Mouse (Mus musculus) cerebellum, postnatal 25 days (tissue): ENCODE results near the gene Dctn3.

Source experiments
- DNase-seq, 2 experiments: peaks; one replicate each; pipeline ENCODE4 v3.0.0; 2021; ENCODE audit warnings: mixed read lengths in 2 of 2

The Dctn3 gene

GRCm38 (mm10) chr4:41670836-41671235 is 52.1 kb downstream of the Dctn3 start:
- no peak for DNase-seq

GRCm38 (mm10) chr4:41666646-41667045 is 56.3 kb downstream of the Dctn3 start:
- DNase-seq: no peak

GRCm38 (mm10) chr4:41665009-41665675 is 57.8 kb downstream of the Dctn3 start:
- no peak for DNase-seq
